Mouse (Mus musculus): ENCODE results near the gene B3galnt2. TPM values are rescaled to one million over a fixed set of nuclear protein-coding genes. Genes with fewer than 3 reads are reported as not detected.

The B3galnt2 gene
- total RNA-seq, 2 experiments from 2014 or later = 20.5 to 33.5 TPM

DNA sequence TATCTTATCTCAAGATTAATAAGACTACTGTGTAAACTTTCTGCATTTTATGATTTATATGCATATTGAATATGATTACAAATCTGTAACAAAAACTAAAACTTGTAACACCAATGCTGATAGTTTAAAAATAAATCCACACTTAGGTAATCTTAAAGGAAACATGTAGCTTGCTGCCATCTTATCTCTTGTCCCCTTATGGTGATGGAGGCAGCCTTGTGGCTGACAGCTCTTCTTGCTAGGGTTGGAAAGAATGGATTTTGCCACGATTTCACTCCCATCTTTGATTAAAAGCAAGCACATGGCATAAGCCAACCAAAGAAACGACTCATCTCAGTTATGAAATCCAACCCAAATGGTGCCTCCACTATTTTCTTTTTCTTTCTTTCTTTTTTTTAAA is 90.3 kb downstream of the B3galnt2 start:
- ATAC-seq (replicated peaks; ENCODE audit: low FRiP score, poor library complexity, severe bottlenecking) = no peak

Other genes with a start within 250 kb of the B3galnt2 start
- not detected in 2 replicates for gene Gng4, start 170.4 kb upstream of the B3galnt2 start, total RNA-seq (2015; ENCODE audit: low replicate concordance)
- not detected in 2 replicates for gene Gng4, start 170.4 kb upstream of the B3galnt2 start, total RNA-seq (2017; ENCODE audit: low replicate concordance)
- 128 and 172 TPM in 2 replicates for gene Tbce, start 85.2 kb downstream of the B3galnt2 start, total RNA-seq (2015; ENCODE audit: low replicate concordance)
- gene Tbce, start 85.2 kb downstream of the B3galnt2 start, total RNA-seq (2017; ENCODE audit: low replicate concordance) = 108 and 143 TPM in 2 replicates
- 37.5 and 46.1 TPM in 2 replicates for gene Arid4b, start 108.8 kb downstream of the B3galnt2 start, total RNA-seq (2015; ENCODE audit: low replicate concordance)
- 54.0 and 65.6 TPM in 2 replicates for gene Arid4b, start 108.8 kb downstream of the B3galnt2 start, total RNA-seq (2017; ENCODE audit: low replicate concordance)
- gene Ggps1, start 109.0 kb downstream of the B3galnt2 start, total RNA-seq (2015; ENCODE audit: low replicate concordance) = 17.7 and 23.5 TPM in 2 replicates
- gene Ggps1, start 109.0 kb downstream of the B3galnt2 start, total RNA-seq (2017; ENCODE audit: low replicate concordance) = 12.3 and 13.9 TPM in 2 replicates